Mouse (Mus musculus): Measurements from ENCODE around the gene Syncrip.

GRCm38 (mm10) chr9:88516361-88516995, 34.1 kb upstream of the Syncrip start:
- TF ChIP-seq CTCF (IDR thresholded peaks at IDR 0.05; ENCODE audit: borderline replicate concordance, insufficient read depth, low read depth, low read length) (no peak), POLR2A (IDR thresholded peaks at IDR 0.05; ENCODE audit: borderline replicate concordance, insufficient read depth, low read length) (no peak)

Measured in cerebellum, adult 2 months (tissue).